ENCODE assay signal across 23 mouse cellular contexts in the genomic region with DNA sequence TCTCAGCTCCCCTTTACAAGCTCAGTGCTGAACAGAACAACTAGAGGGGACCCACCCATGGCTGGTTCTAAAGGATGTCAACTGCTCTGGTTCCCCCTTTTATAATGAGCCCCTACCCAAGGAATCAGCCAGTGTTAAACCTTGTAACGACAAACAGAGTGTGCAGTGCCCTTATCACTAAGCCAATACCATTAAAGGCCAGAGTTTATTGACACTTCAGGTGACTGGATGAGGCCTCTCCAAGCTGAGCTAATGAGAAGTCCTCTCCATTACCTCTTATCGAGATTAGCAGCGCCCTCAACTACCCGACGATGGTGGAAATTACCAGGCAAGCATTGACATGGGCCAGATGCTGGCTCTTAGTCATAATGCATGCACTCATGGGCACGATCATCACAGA.
DNase-seq lines count a peak whose midpoint lies in the region; ATAC-seq and TF ChIP-seq lines count a peak whose summit lies in the region.
"Had no signal": no experiment of that assay in that cellular context is flagged by ENCODE, and none has a peak within 500 bp of the region (broad histone marks: within the 10 kb centered on the region; RNA-seq: fewer than 3 reads in every experiment).

No protein-coding gene starts in this region.

- H3K9me3 ChIP-seq in intestine, embryonic 15.5 days: no peaks in the 10 kb centered on the region
- no peaks in the 10 kb centered on the region for H3K9me3 ChIP-seq in intestine, embryonic 16.5 days (ENCODE audit: control insufficient read depth, low read length)
- no peaks in the 10 kb centered on the region for H3K9me3 ChIP-seq in stomach, embryonic 15.5 days
- H3K9me3 ChIP-seq in stomach, postnatal 0 days (ENCODE audit: control insufficient read depth, low read length): no peaks in the 10 kb centered on the region
- no peaks in the 10 kb centered on the region for H3K9me3 ChIP-seq in heart, embryonic 10.5 days
- H3K9me3 ChIP-seq: embryonic facial prominence, embryonic 10.5 days; embryonic facial prominence, embryonic 12.5 days; forebrain, embryonic 13.5 days; forebrain, embryonic 15.5 days had no signal

- ATAC-seq in intestine, embryonic 15.5 days: peak; percentile 61; the same call in 1 of the 2 replicates
- peak; percentile 71 for ATAC-seq in intestine, embryonic 16.5 days
- ATAC-seq in stomach, embryonic 15.5 days (ENCODE audit: insufficient read depth, low FRiP score, low read depth): peak; percentile 96
- ATAC-seq in stomach, postnatal 0 days (ENCODE audit: low FRiP score, low TSS enrichment): peak; percentile 86
- ATAC-seq: activated CD4-positive, CD25-positive, alpha-beta regulatory T cell, adult 4 months; forebrain, embryonic 13.5 days; forebrain, embryonic 15.5 days; Patski had no signal

- no peak for TF ChIP-seq EP300 in stomach, postnatal 0 days (optimal IDR thresholded peaks at IDR 0.05)

- H3K27me3 ChIP-seq in intestine, embryonic 15.5 days (replicated peaks): no peaks in the 10 kb centered on the region
- H3K27me3 ChIP-seq in intestine, embryonic 16.5 days (replicated peaks; ENCODE audit: control insufficient read depth, insufficient read depth, low read length): no peaks in the 10 kb centered on the region
- H3K27me3 ChIP-seq in stomach, embryonic 15.5 days (replicated peaks): no peaks in the 10 kb centered on the region
- H3K27me3 ChIP-seq in stomach, postnatal 0 days (ENCODE audit: control insufficient read depth, insufficient read depth, low read length): no peaks in the 10 kb centered on the region
- H3K27me3 ChIP-seq in heart, embryonic 10.5 days (ENCODE audit: insufficient read depth, poor library complexity, severe bottlenecking): no peaks in the 10 kb centered on the region
- H3K27me3 ChIP-seq: CH12.LX; embryonic facial prominence, embryonic 12.5 days; forebrain, embryonic 13.5 days; forebrain, embryonic 15.5 days; Patski had no signal

- WGBS in intestine, embryonic 15.5 days: 29% methylated on average over 6 of the region's 6 CpGs
- WGBS in intestine, embryonic 16.5 days: 30% methylated on average over 6 of the region's 6 CpGs
- 32% methylated on average over 6 of the region's 6 CpGs for WGBS in stomach, embryonic 15.5 days
- 30% methylated on average over 6 of the region's 6 CpGs for WGBS in stomach, postnatal 0 days
- 36% methylated on average over 6 of the region's 6 CpGs for WGBS in heart, embryonic 10.5 days

- peak; percentile 34 for DNase-seq in stomach, postnatal 0 days (ENCODE audit: low spot score)
- DNase-seq in right cerebral cortex, postnatal 25 days: no peak
- DNase-seq in ovary, postnatal 14 days (ENCODE audit: low spot score): no peak
- DNase-seq in heart, embryonic 10.5 days (ENCODE audit: low spot score): no peak
- DNase-seq: adrenal gland, adult 8-10 months; adrenal gland, postnatal 14 days; adrenal gland, postnatal 36 days; cerebellum, adult 11-12 months; cerebellum, adult 2 months; cerebellum, adult 9-10 months; cerebellum, postnatal 10 days; cerebellum, postnatal 25 days had no signal

- no peak overlapping the region for H3K4me2 ChIP-seq in intestine, embryonic 15.5 days (replicated peaks)
- no peak overlapping the region for H3K4me2 ChIP-seq in intestine, embryonic 16.5 days (ENCODE audit: low read depth, low read length)
- no peak overlapping the region for H3K4me2 ChIP-seq in stomach, embryonic 15.5 days
- no peak overlapping the region for H3K4me2 ChIP-seq in stomach, postnatal 0 days (replicated peaks; ENCODE audit: low read depth)
- H3K4me2 ChIP-seq: embryonic facial prominence, embryonic 12.5 days; forebrain, embryonic 13.5 days; forebrain, embryonic 15.5 days had no signal

- TF ChIP-seq CTCF in stomach, postnatal 0 days (IDR thresholded peaks at IDR 0.05; ENCODE audit: low read depth): no peak

- no peak overlapping the region for H3K27ac ChIP-seq in intestine, embryonic 15.5 days
- H3K27ac ChIP-seq in intestine, embryonic 16.5 days (ENCODE audit: low read length): no peak overlapping the region
- H3K27ac ChIP-seq in stomach, embryonic 15.5 days: no peak overlapping the region
- H3K27ac ChIP-seq in stomach, postnatal 0 days (replicated peaks): no peak overlapping the region
- no peak overlapping the region for H3K27ac ChIP-seq in heart, embryonic 10.5 days
- H3K27ac ChIP-seq: embryonic facial prominence, embryonic 10.5 days; embryonic facial prominence, embryonic 12.5 days; forebrain, embryonic 13.5 days; forebrain, embryonic 15.5 days had no signal

- H3K36me3 ChIP-seq in intestine, embryonic 15.5 days: no peaks in the 10 kb centered on the region
- no peaks in the 10 kb centered on the region for H3K36me3 ChIP-seq in intestine, embryonic 16.5 days (ENCODE audit: control insufficient read depth, insufficient read depth, low read length)
- no peaks in the 10 kb centered on the region for H3K36me3 ChIP-seq in stomach, embryonic 15.5 days
- H3K36me3 ChIP-seq in stomach, postnatal 0 days (ENCODE audit: control insufficient read depth, insufficient read depth, low read length): no peaks in the 10 kb centered on the region
- no peaks in the 10 kb centered on the region for H3K36me3 ChIP-seq in heart, embryonic 10.5 days
- H3K36me3 ChIP-seq: embryonic facial prominence, embryonic 10.5 days; embryonic facial prominence, embryonic 12.5 days; forebrain, embryonic 15.5 days; G1E had no signal

- H3K9ac ChIP-seq in intestine, embryonic 15.5 days: no peak overlapping the region
- H3K9ac ChIP-seq in intestine, embryonic 16.5 days (ENCODE audit: low read depth, low read length): no peak overlapping the region
- no peak overlapping the region for H3K9ac ChIP-seq in stomach, embryonic 15.5 days
- no peak overlapping the region for H3K9ac ChIP-seq in stomach, postnatal 0 days (ENCODE audit: low read length)
- H3K9ac ChIP-seq: embryonic facial prominence, embryonic 12.5 days; forebrain, embryonic 13.5 days; forebrain, embryonic 15.5 days had no signal

- no peaks in the 10 kb centered on the region for H3K4me1 ChIP-seq in intestine, embryonic 15.5 days (replicated peaks)
- H3K4me1 ChIP-seq in intestine, embryonic 16.5 days (ENCODE audit: control insufficient read depth, insufficient read depth, low read length): no peaks in the 10 kb centered on the region
- H3K4me1 ChIP-seq in stomach, embryonic 15.5 days: no peaks in the 10 kb centered on the region
- no peaks in the 10 kb centered on the region for H3K4me1 ChIP-seq in stomach, postnatal 0 days (replicated peaks; ENCODE audit: control insufficient read depth, insufficient read depth)
- no peaks in the 10 kb centered on the region for H3K4me1 ChIP-seq in heart, embryonic 10.5 days
- H3K4me1 ChIP-seq: embryonic facial prominence, embryonic 10.5 days; embryonic facial prominence, embryonic 12.5 days; forebrain, embryonic 13.5 days; forebrain, embryonic 15.5 days had no signal

- H3K4me3 ChIP-seq in intestine, embryonic 15.5 days (replicated peaks): no peak overlapping the region
- no peak overlapping the region for H3K4me3 ChIP-seq in intestine, embryonic 16.5 days (ENCODE audit: low read length)
- no peak overlapping the region for H3K4me3 ChIP-seq in stomach, embryonic 15.5 days (replicated peaks)
- no peak overlapping the region for H3K4me3 ChIP-seq in stomach, postnatal 0 days (ENCODE audit: low read depth, low read length)
- H3K4me3 ChIP-seq in heart, embryonic 10.5 days: no peak overlapping the region
- H3K4me3 ChIP-seq: embryonic facial prominence, embryonic 10.5 days; embryonic facial prominence, embryonic 12.5 days; forebrain, embryonic 13.5 days; forebrain, embryonic 15.5 days had no signal
